Mouse (Mus musculus) cortical plate, adult 2 months (tissue): Measurements from ENCODE around the gene Frrs1. TPM values are rescaled to one million over a fixed set of nuclear protein-coding genes. Genes with fewer than 3 reads are reported as not detected.

Experiments
- H3K27ac ChIP-seq: fragments of 200-500 bp; 2 replicates; pipeline ENCODE4 v1.5.1; 2012; ENCODE audit warnings: low read length, control low read depth, inconsistent platforms; ENCODE audit not compliant: insufficient read depth
- H3K4me1 ChIP-seq: fragments of 200-500 bp; 2 replicates; pipeline ENCODE4 v1.6.1; 2011; ENCODE audit warnings: low read length; ENCODE audit not compliant: control insufficient read depth, insufficient read depth
- H3K4me3 ChIP-seq: fragments of 200-500 bp; 2 replicates; pipeline ENCODE4 v1.5.1; 2011; ENCODE audit warnings: mild to moderate bottlenecking, low read length, control low read depth; ENCODE audit not compliant: insufficient read depth
- CTCF ChIP-seq: fragments of 200-500 bp; IDR thresholded peaks from 2 replicates; pipeline ENCODE4 v1.5.1; 2011; ENCODE audit warnings: mild to moderate bottlenecking, control low read depth, low read length; ENCODE audit not compliant: insufficient read depth; ENCODE audit errors: extremely low read depth
- POLR2A ChIP-seq: fragments of 200-500 bp; IDR thresholded peaks from 2 replicates; pipeline ENCODE4 v1.6.1; 2011; ENCODE audit warnings: mild to moderate bottlenecking, low read length, control low read depth; ENCODE audit not compliant: insufficient read depth; ENCODE audit errors: extremely low read depth
- polyA plus RNA-seq: library from polyadenylated mRNA; depleted of rRNA; stranded (reverse); fragments of >200 nt; gene quantifications from 2 replicates; pipeline ENCODE4 v1.2.3, GENCODE M21; 2012

The Frrs1 gene
- polyA plus RNA-seq, 1 experiment, result 1.7 TPM

- Histone ChIP-seq H3K4me3 (no peak overlapping the region), H3K27ac (no peak overlapping the region), H3K4me1 (peaks cover 2% of the 10 kb centered on the region; the same call in 1 of the 2 replicates)
- TF ChIP-seq CTCF (no peak), POLR2A (no peak)
Measured at GRCm38 (mm10) chr3:116864421-116864820, 5.2 kb downstream of the Frrs1 start.

GRCm38 (mm10) chr3:116865199-116865636 lies 6.0 kb downstream of the Frrs1 start:
- no peak overlapping the region; the same call in 1 of the 2 replicates for H3K27ac ChIP-seq
- H3K4me1 ChIP-seq, result peaks cover 2% of the 10 kb centered on the region; the same call in 1 of the 2 replicates
- no peak overlapping the region for H3K4me3 ChIP-seq
- no peak for TF ChIP-seq POLR2A
- TF ChIP-seq CTCF, result no peak

- TF ChIP-seq POLR2A (no peak), CTCF (no peak)
- Histone ChIP-seq H3K4me1 (no peaks in the 10 kb centered on the region), H3K4me3 (no peak overlapping the region), H3K27ac (no peak overlapping the region)
Measured at GRCm38 (mm10) chr3:116870372-116870771, 11.1 kb downstream of the Frrs1 start.

- TF ChIP-seq CTCF (no peak), POLR2A (no peak)
- Histone ChIP-seq H3K27ac (no peak overlapping the region), H3K4me3 (no peak overlapping the region)
Measured at GRCm38 (mm10) chr3:116882221-116882960, 23.1 kb downstream of the Frrs1 start.

GRCm38 (mm10) chr3:116884941-116885340 lies 25.7 kb downstream of the Frrs1 start:
- no peak for TF ChIP-seq CTCF
- TF ChIP-seq POLR2A, result no peak
- Histone ChIP-seq H3K4me1 (no peaks in the 10 kb centered on the region), H3K4me3 (no peak overlapping the region), H3K27ac (no peak overlapping the region)

More at GRCm38 (mm10) chr3:116882221-116882960, 23.1 kb downstream of the Frrs1 start:
- no peaks in the 10 kb centered on the region for H3K4me1 ChIP-seq

- TF ChIP-seq POLR2A (no peak), CTCF (no peak)
- no peak overlapping the region for H3K27ac ChIP-seq
- H3K4me3 ChIP-seq, result no peak overlapping the region
- no peaks in the 10 kb centered on the region for H3K4me1 ChIP-seq
Measured at GRCm38 (mm10) chr3:116889358-116889757, 30.1 kb downstream of the Frrs1 start.

- no peaks in the 10 kb centered on the region for H3K4me1 ChIP-seq
- no peak overlapping the region for H3K4me3 ChIP-seq
- no peak overlapping the region for H3K27ac ChIP-seq
- no peak for TF ChIP-seq POLR2A
- TF ChIP-seq CTCF, result no peak
Measured at GRCm38 (mm10) chr3:116890576-116890975, 31.3 kb downstream of the Frrs1 start.

- Histone ChIP-seq H3K4me1 (no peaks in the 10 kb centered on the region), H3K27ac (no peak overlapping the region), H3K4me3 (no peak overlapping the region)
- no peak for TF ChIP-seq CTCF
- no peak for TF ChIP-seq POLR2A
Measured at GRCm38 (mm10) chr3:116891436-116892205, 32.4 kb downstream of the Frrs1 start.

GRCm38 (mm10) chr3:116892206-116892563 lies 32.9 kb downstream of the Frrs1 start:
- no peak for TF ChIP-seq CTCF
- TF ChIP-seq POLR2A, result no peak
- no peaks in the 10 kb centered on the region for H3K4me1 ChIP-seq
- H3K27ac ChIP-seq, result no peak overlapping the region
- no peak overlapping the region for H3K4me3 ChIP-seq
